Mouse (Mus musculus): ENCODE measurements at regions not wholly inside any gene's neighbourhood (a gene's known extent, or its start where the extent isn't known, plus 50 kb on each side); places are given as distances from the start of the nearest gene placed in this dataset.

DNA sequence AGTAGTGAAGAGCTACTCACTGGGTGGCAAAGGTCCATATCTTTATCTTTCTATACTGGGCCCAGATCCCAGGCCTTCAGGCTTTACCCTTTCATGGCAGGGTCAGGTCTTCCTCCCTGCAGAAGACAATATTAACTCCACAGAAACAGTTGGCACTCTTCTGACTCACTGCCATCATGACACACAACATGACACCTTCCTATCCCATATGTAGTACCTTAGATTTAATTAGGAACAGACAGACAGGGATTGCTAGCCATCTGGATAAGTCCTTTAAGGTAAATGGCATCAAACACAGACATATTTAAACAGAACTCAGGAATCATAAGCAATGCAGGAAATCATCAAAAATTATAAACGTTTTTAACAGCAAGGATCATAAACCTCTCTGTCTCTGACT is 815.0 kb upstream of the Gm597 start:
- no peak for DNase-seq (ENCODE audit: low spot score in 2 of 2)

DNA sequence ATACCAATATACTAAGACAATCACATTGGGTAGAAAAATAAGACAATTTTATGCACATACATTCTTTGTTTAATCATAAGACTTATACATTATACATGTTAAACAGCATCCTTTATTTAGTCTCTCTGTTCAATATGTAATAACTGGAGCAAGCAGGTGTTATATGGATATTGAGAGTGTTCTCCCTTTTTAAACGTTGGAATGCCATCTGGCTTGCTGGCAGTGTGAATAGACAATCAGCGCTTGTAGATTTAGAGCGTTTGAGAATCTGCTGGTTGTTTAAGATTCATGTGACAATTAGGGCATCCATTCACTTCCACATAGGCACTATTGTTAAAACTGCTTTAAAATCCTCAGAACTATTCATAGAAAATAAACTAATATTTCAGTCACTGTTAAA is 807.8 kb upstream of the Gm597 start:
- DNase-seq (ENCODE audit: low spot score in 2 of 2): peak; percentile 25 to 33

All from layer of hippocampus, adult 8-10 months (tissue).